ENCODE assay signal across 8 mouse cellular contexts in genomic region chr9:44042836-44043707, GRCm38 (mm10). TPM values are rescaled to one million over a fixed set of nuclear protein-coding genes. Genes with fewer than 3 reads are reported as not detected.
DNase-seq lines count a peak whose midpoint lies in the region; ATAC-seq lines count a peak whose summit lies in the region.

Thy1 (plus strand) TSS chr9:44043384.

- peak; percentile 82 for ATAC-seq in frontal cortex, adult (ENCODE audit: low TSS enrichment)
- peak; percentile 43; the same call in 1 of the 2 replicates for ATAC-seq in megakaryocyte, adult 5-6 weeks (ENCODE audit: poor library complexity, severe bottlenecking)

- DNase-seq in heart, adult 18-20 months, result peak; percentile 47 to 58
- DNase-seq in heart, adult 11 months, result no peak
- DNase-seq in cerebellum, adult 18-20 months, result peak; percentile 66 to 78
- peak; percentile 52 for DNase-seq in heart, postnatal 4 days
- peak; percentile 58 to 73 for DNase-seq in layer of hippocampus, postnatal 10 days (ENCODE audit: low spot score in 2 of 2)
- DNase-seq in right cerebral cortex, postnatal 4 days, result peak; percentile 64

RNA-seq across cellular contexts. Expression of gene Thy1, which starts in this region (rescaled TPM):
- total RNA-seq in heart, adult 18-20 months (2021), result 10 to 100 TPM; 10.5 to 16.5 TPM
- total RNA-seq in heart, postnatal 4 days (2021), result 10 to 100 TPM; 16.2 to 18.8 TPM
- total RNA-seq in layer of hippocampus, postnatal 10 days (2021), result 100 to 1,000 TPM; 644 to 646 TPM
- total RNA-seq in megakaryocyte, adult 5-6 weeks (2015), result 16.0 and 16.7 TPM in 2 replicates
- 7.5 and 10.5 TPM in 2 replicates for total RNA-seq in megakaryocyte, adult 5-6 weeks (2017)

Comparison
In these comparisons a context has a peak if more than half of its experiments do, and no peak if none do; other contexts are left out.
1. RNA of gene Thy1 (total RNA-seq): 644 to 646 TPM in layer of hippocampus, postnatal 10 days; 16.2 to 18.8 TPM in heart, postnatal 4 days, 7.5 to 16.7 TPM in megakaryocyte, adult 5-6 weeks and 10.5 to 16.5 TPM in heart, adult 18-20 months; every median in the first group is over 10 times any median in the second.